Comparison of ENCODE assay signal across 26 mouse cellular contexts in the genomic region with DNA sequence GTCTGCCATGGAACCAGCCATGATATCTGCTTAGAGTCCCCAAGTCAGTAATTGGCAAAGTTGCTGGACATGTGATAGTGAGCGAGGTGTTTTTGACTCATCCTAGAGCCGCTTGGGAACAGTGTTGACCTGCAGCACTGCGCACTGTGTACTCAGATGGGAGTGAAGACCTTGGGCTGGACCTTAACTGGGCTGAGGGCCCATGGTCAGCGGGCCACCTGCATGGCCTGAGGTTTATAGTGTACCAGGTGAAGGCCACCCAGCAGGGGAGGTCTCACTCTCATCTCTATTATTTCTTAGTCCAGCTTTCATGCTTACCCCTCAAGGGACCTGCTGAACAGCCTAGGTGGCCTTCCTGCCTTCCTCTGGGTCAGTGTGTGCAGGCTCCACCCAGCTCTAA. TPM values are rescaled to one million over a fixed set of nuclear protein-coding genes. Genes with fewer than 3 reads are reported as not detected.
A peak's percentile ranks its signal among the peaks of the same experiment; 100 is the strongest.
DNase-seq lines count a peak whose midpoint lies in the region; ATAC-seq and TF ChIP-seq lines count a peak whose summit lies in the region.
"Had no signal": no experiment of that assay in that cellular context is flagged by ENCODE, and none has a peak within 500 bp of the region (broad histone marks: within the 10 kb centered on the region; RNA-seq: fewer than 3 reads in every experiment).

No protein-coding gene starts in this region.

- DNase-seq in adrenal gland, adult (ENCODE audit: inconsistent age in 2 of 2, low spot score in 1 of 2) = peak; percentile 56 to 82
- DNase-seq in adrenal gland, postnatal 10 days = no peak
- DNase-seq in heart, embryonic 10.5 days (ENCODE audit: low spot score) = no peak
- DNase-seq in kidney, adult 18-20 months = peak; percentile 28
- no peak for DNase-seq in testis, postnatal 14 days (ENCODE audit: low spot score)
- DNase-seq: adrenal gland, postnatal 14 days; B cell, adult 2 months; cerebellum, adult 11 months; cerebellum, adult 18-20 months; cerebellum, adult 8-10 months; cerebellum, adult 9-11 months; cerebellum, postnatal 14 days; cerebellum, postnatal 36 days; embryo, embryonic 11 days had no signal

- H3K36me3 ChIP-seq in heart, embryonic 12.5 days = peaks cover 55% of the 10 kb centered on the region
- H3K36me3 ChIP-seq in heart, embryonic 10.5 days = peaks cover 54% of the 10 kb centered on the region
- H3K36me3 ChIP-seq in kidney, embryonic 14.5 days (ENCODE audit: control insufficient read depth, insufficient read depth, low read length) = peaks cover 21% of the 10 kb centered on the region
- peaks cover 2% of the 10 kb centered on the region for H3K36me3 ChIP-seq in testis, adult 2 months (ENCODE audit: control insufficient read depth, insufficient read depth, low read length)

- H3K9me3 ChIP-seq in heart, embryonic 12.5 days (replicated peaks) = peaks cover 19% of the 10 kb centered on the region
- H3K9me3 ChIP-seq in heart, embryonic 10.5 days = peaks cover 3% of the 10 kb centered on the region; the same call in 1 of the 2 replicates
- no peaks in the 10 kb centered on the region; the same call in 1 of the 2 replicates for H3K9me3 ChIP-seq in kidney, embryonic 14.5 days (ENCODE audit: control insufficient read depth, low read length)
- H3K9me3 ChIP-seq: embryonic facial prominence, embryonic 15.5 days had no signal

- no peak for TF ChIP-seq POLR2A in testis, adult 2 months (IDR thresholded peaks at IDR 0.05; ENCODE audit: control insufficient read depth, low read depth, low read length)

- no peak overlapping the region for H3K4me2 ChIP-seq in heart, embryonic 12.5 days
- no peak overlapping the region for H3K4me2 ChIP-seq in kidney, embryonic 14.5 days (replicated peaks; ENCODE audit: low read depth, low read length)
- H3K4me2 ChIP-seq: embryonic facial prominence, embryonic 13.5 days; embryonic facial prominence, embryonic 15.5 days; forebrain, embryonic 12.5 days had no signal

- WGBS in heart, embryonic 12.5 days = 85% methylated on average over 4 of the region's 4 CpGs
- 83% methylated on average over 4 of the region's 4 CpGs for WGBS in heart, embryonic 10.5 days
- 88% methylated on average over 4 of the region's 4 CpGs for WGBS in kidney, embryonic 14.5 days

- H3K27me3 ChIP-seq in heart, embryonic 12.5 days (replicated peaks) = peaks cover 15% of the 10 kb centered on the region; the same call in 1 of the 2 replicates
- H3K27me3 ChIP-seq in heart, embryonic 10.5 days (ENCODE audit: insufficient read depth, poor library complexity, severe bottlenecking) = peaks cover 11% of the 10 kb centered on the region
- H3K27me3 ChIP-seq in kidney, embryonic 14.5 days (ENCODE audit: control insufficient read depth, insufficient read depth, low read length) = no peaks in the 10 kb centered on the region
- no peaks in the 10 kb centered on the region for H3K27me3 ChIP-seq in testis, adult 2 months (ENCODE audit: control insufficient read depth, insufficient read depth, low read length)
- H3K27me3 ChIP-seq: CH12.LX; embryonic facial prominence, embryonic 13.5 days; embryonic facial prominence, embryonic 15.5 days; forebrain, embryonic 12.5 days had no signal

- TF ChIP-seq CTCF in testis, adult 2 months (IDR thresholded peaks at IDR 0.05; ENCODE audit: control insufficient read depth, insufficient read depth, insufficient replicate concordance, low read depth, low read length) = no peak

- ATAC-seq in heart, embryonic 12.5 days (ENCODE audit: insufficient number of reproducible peaks, low FRiP score) = 0 out of 2 replicates have a peak, but pooled peaks have one; percentile 27
- no peak for ATAC-seq in kidney, embryonic 14.5 days (ENCODE audit: low FRiP score, low TSS enrichment)
- ATAC-seq: CD4-positive, CD25-positive, alpha-beta regulatory T cell, adult 4 months; forebrain, embryonic 14.5 days; forebrain, embryonic 16.5 days had no signal

- no peaks in the 10 kb centered on the region for H3K4me1 ChIP-seq in heart, embryonic 12.5 days (replicated peaks)
- peaks cover 2% of the 10 kb centered on the region; the same call in 1 of the 2 replicates for H3K4me1 ChIP-seq in heart, embryonic 10.5 days
- no peaks in the 10 kb centered on the region for H3K4me1 ChIP-seq in kidney, embryonic 14.5 days (ENCODE audit: control insufficient read depth, insufficient read depth, low read length)
- no peaks in the 10 kb centered on the region; the same call in 1 of the 2 replicates for H3K4me1 ChIP-seq in testis, adult 2 months (ENCODE audit: control insufficient read depth, insufficient read depth, low read length)
- H3K4me1 ChIP-seq: embryonic facial prominence, embryonic 13.5 days; embryonic facial prominence, embryonic 15.5 days; forebrain, embryonic 10.5 days; forebrain, embryonic 12.5 days had no signal

- H3K9ac ChIP-seq in heart, embryonic 12.5 days = no peak overlapping the region
- H3K9ac ChIP-seq in kidney, embryonic 14.5 days (ENCODE audit: low read depth, low read length) = no peak overlapping the region
- H3K9ac ChIP-seq: embryonic facial prominence, embryonic 13.5 days; embryonic facial prominence, embryonic 15.5 days; forebrain, embryonic 12.5 days had no signal

- no peak overlapping the region for H3K4me3 ChIP-seq in heart, embryonic 12.5 days
- H3K4me3 ChIP-seq in heart, embryonic 10.5 days = no peak overlapping the region
- H3K4me3 ChIP-seq in kidney, embryonic 14.5 days (ENCODE audit: low read length) = no peak overlapping the region
- no peak overlapping the region for H3K4me3 ChIP-seq in testis, adult 2 months (ENCODE audit: control insufficient read depth, low read depth, low read length)
- H3K4me3 ChIP-seq: embryonic facial prominence, embryonic 13.5 days; embryonic facial prominence, embryonic 15.5 days; erythroblast, embryonic 14.5 days; forebrain, embryonic 10.5 days; forebrain, embryonic 12.5 days had no signal

- H3K27ac ChIP-seq in heart, embryonic 12.5 days (ENCODE audit: poor library complexity, severe bottlenecking) = no peak overlapping the region
- H3K27ac ChIP-seq in heart, embryonic 10.5 days = no peak overlapping the region
- H3K27ac ChIP-seq in kidney, embryonic 14.5 days (ENCODE audit: low read depth, low read length) = no peak overlapping the region
- H3K27ac ChIP-seq in testis, adult 2 months (ENCODE audit: control insufficient read depth, insufficient read depth, low read depth, low read length) = peak overlapping the region; percentile 25; the same call in 1 of the 2 replicates
- H3K27ac ChIP-seq: embryonic facial prominence, embryonic 13.5 days; embryonic facial prominence, embryonic 15.5 days; forebrain, embryonic 10.5 days; forebrain, embryonic 12.5 days had no signal

RNA-seq across cellular contexts. Expression of a gene that starts 11.9 kb away (rescaled TPM):
- total RNA-seq in adrenal gland, postnatal 10 days (2021) = 10 to 100 TPM; 30.5 to 41.1 TPM
- polyA plus RNA-seq in heart, embryonic 12.5 days (2016; fragmentation: Nextera tagmentation; extraction: Ambion mirVana) = 10.6 and 12.4 TPM in 2 replicates
- polyA plus RNA-seq in heart, embryonic 10.5 days (2016; fragmentation: Nextera tagmentation; extraction: Ambion mirVana) = 9.9 and 10.3 TPM in 2 replicates
- 8.3 and 13.1 TPM in 2 replicates for polyA plus RNA-seq in kidney, embryonic 14.5 days (2014; fragmentation: Nextera tagmentation; extraction: Ambion mirVana)
- polyA plus RNA-seq in testis, adult 2 months (2012; rRNA removed) = 45.2 and 52.9 TPM in 2 replicates

RNA-seq across cellular contexts. Expression of a gene that starts 19.9 kb away (rescaled TPM):
- total RNA-seq in adrenal gland, postnatal 10 days (2021) = 1 to 10 TPM; 5.6 to 7.9 TPM
- polyA plus RNA-seq in heart, embryonic 12.5 days (2016; fragmentation: Nextera tagmentation; extraction: Ambion mirVana) = 5.1 and 5.7 TPM in 2 replicates
- 5.6 and 9.4 TPM in 2 replicates for polyA plus RNA-seq in heart, embryonic 10.5 days (2016; fragmentation: Nextera tagmentation; extraction: Ambion mirVana)
- 7.9 and 10.2 TPM in 2 replicates for polyA plus RNA-seq in kidney, embryonic 14.5 days (2014; fragmentation: Nextera tagmentation; extraction: Ambion mirVana)
- 4.7 and 4.8 TPM in 2 replicates for polyA plus RNA-seq in testis, adult 2 months (2012; rRNA removed)

Comparison
In these comparisons a context has a peak if more than half of its experiments do, and no peak if none do; other contexts are left out.
1. DNase-seq: peak in adrenal gland, adult (2 of 2) and kidney, adult 18-20 months (single experiment); none in adrenal gland, postnatal 10 days (single experiment), heart, embryonic 10.5 days (single experiment) and testis, postnatal 14 days (single experiment).